Mouse (Mus musculus) c-Kit-positive CD71-positive TER-119-positive erythroid progenitor cells, embryonic 14.5 days (primary cell): ENCODE measurements around the gene Uts2b.
"Not testable (repeated sequence)": the region's sequence is repeated elsewhere in the genome, so short reads cannot be mapped to it uniquely, and the experiment has no call there.

Source experiments
- DNase-seq: peaks from one replicate; pipeline ENCODE4 v3.0.0-alpha.2; 2013; ENCODE audit warnings: low spot score

Uts2b gene

DNA sequence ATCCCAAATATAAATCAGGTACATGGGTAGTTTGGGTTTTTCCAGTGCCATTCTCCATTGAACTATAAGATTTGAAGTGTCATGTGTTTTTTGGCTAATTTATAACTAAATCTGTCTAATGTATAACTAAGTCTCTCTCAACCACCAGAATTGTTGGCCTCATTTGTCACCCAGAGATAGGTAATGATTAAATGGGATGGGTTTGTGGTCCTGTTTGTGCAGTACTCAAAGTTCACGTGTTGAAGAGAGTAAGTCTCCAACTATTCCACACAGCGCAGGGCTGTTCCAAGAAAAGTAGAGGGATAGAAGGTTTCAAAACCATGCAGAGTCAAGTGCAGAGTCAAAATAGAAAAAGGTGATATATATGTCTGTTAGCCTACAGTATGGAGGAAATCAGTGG lies 5.3 kb upstream of the Uts2b start:
- DNase-seq, result no peak

GRCm38 (mm10) chr16:27374139-27374538 lies 4.1 kb upstream of the Uts2b start:
- no peak for DNase-seq

GRCm38 (mm10) chr16:27370700-27371099 lies 661 bp upstream of the Uts2b start:
- DNase-seq, result no peak

GRCm38 (mm10) chr16:27360059-27360458 lies 10.0 kb downstream of the Uts2b start:
- no peak for DNase-seq

- DNase-seq, result no peak
These were observed 15.6 kb downstream of the Uts2b start for GRCm38 (mm10) chr16:27354464-27354863.

GRCm38 (mm10) chr16:27349878-27350532 lies 20.0 kb downstream of the Uts2b start:
- DNase-seq, result no peak

DNA sequence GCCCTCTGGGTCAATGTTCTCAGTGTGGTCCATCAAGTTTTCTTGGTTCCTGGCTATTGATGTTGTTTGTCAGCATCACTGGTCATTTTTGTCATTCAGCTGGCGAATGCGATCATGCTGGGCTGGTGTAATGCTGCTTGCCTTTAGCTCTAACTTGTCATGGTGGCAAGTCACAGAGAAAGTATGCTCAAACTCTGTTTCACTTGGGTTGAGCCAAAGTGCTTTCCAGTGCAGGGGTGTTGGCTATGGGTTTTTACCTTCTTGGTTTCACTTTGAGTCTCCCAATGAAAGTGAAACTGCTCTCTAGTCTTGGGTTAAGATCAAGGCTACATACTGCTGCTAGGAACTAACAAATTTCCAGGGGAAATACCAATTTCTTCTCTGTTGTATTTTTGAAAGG lies 20.8 kb downstream of the Uts2b start:
- no peak for DNase-seq

DNA sequence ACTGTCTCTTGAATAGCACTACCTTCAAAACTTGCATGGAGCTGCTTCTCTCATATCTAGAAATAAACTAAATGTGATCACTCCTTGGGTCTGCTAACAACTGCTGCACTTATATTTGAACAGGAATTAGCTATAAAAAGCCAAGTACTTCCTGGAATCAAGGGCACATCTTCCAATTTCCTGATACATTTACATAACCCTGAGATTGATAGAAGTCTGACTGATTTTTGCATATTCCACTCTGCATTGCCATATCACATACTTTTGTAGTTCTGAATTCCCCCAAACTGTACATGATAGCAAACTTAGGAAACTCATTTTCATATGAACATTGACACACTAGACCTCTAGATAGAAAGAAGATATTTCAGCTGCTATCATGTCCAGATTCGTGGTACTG lies 21.7 kb downstream of the Uts2b start:
- no peak for DNase-seq

GRCm38 (mm10) chr16:27347521-27347920 lies 22.5 kb downstream of the Uts2b start:
- no peak for DNase-seq

DNA sequence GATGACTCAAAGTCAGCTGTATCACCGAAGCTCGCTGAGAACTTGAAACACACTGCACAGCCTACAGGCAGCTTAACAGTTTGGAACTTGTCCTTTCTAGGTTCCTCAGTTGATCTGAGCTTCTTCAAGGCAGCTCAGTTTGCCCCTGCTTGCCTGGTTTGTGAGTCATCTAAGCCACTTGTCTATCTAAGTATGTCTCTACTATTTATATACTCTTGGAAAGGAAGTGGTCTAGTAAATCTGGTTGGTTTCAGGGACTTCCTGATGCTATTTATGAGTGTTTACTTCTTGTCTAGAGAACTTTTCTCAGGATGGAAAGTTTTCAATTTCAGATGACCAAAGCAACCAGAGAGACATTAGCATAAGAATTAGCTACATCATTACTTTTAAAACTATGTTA lies 43.6 kb downstream of the Uts2b start:
- no peak for DNase-seq

GRCm38 (mm10) chr16:27322047-27322446 lies 48.0 kb downstream of the Uts2b start:
- no peak for DNase-seq

- no peak for DNase-seq
These were observed 50.9 kb downstream of the Uts2b start for GRCm38 (mm10) chr16:27319099-27319498.

- not testable (repeated sequence) for DNase-seq
These were observed 62.9 kb downstream of the Uts2b start, which contains the start of gene Ostn for GRCm38 (mm10) chr16:27307189-27307588. Ostn (plus strand) TSS chr16:27307489.
